Mouse (Mus musculus) G1E (cell line): ENCODE results near the gene Ccnk.

Experiments used
- CTCF ChIP-seq: IDR thresholded peaks from 2 replicates; pipeline ENCODE4 v1.5.1; 2012; ENCODE audit warnings: low read depth, low read length, inconsistent platforms, mixed read lengths
- POLR2AphosphoS5 ChIP-seq: IDR thresholded peaks from 2 replicates; pipeline ENCODE4 v1.6.1; 2012; ENCODE audit warnings: low read depth, low read length, inconsistent platforms; ENCODE audit not compliant: insufficient replicate concordance

GRCm38 (mm10) chr12:108233736-108234135 lies 54.4 kb downstream of the Ccnk start:
- TF ChIP-seq CTCF, result no peak
- no peak for TF ChIP-seq POLR2AphosphoS5
